Mouse (Mus musculus) testis, adult 2 months (tissue): ENCODE data around the gene Ptgds. TPM values are rescaled to one million over a fixed set of nuclear protein-coding genes. Genes with fewer than 3 reads are reported as not detected.

Source experiments
- H3K27ac ChIP-seq: fragments of 200-500 bp; 2 replicates; pipeline ENCODE4 v1.5.1; 2012; ENCODE audit warnings: low read depth, low read length; ENCODE audit not compliant: control insufficient read depth, insufficient read depth
- H3K27me3 ChIP-seq: fragments of 200-500 bp; 2 replicates; pipeline ENCODE4 v1.6.1; 2012; ENCODE audit warnings: mild to moderate bottlenecking, low read length, moderate library complexity; ENCODE audit not compliant: control insufficient read depth, insufficient read depth
- H3K36me3 ChIP-seq: fragments of 200-500 bp; 2 replicates; pipeline ENCODE4 v1.6.1; 2012; ENCODE audit warnings: mild to moderate bottlenecking, low read length; ENCODE audit not compliant: control insufficient read depth, insufficient read depth
- H3K4me1 ChIP-seq: fragments of 200-500 bp; 2 replicates; pipeline ENCODE4 v1.6.1; 2012; ENCODE audit warnings: low read length; ENCODE audit not compliant: control insufficient read depth, insufficient read depth
- H3K4me3 ChIP-seq: fragments of 200-500 bp; 2 replicates; pipeline ENCODE4 v1.5.1; 2012; ENCODE audit warnings: low read depth, mild to moderate bottlenecking, low read length, moderate library complexity, mixed read lengths; ENCODE audit not compliant: control insufficient read depth
- CTCF ChIP-seq: fragments of 200-500 bp; IDR thresholded peaks from 2 replicates; pipeline ENCODE4 v1.5.1; 2012; ENCODE audit warnings: low read depth, mild to moderate bottlenecking, inconsistent platforms, low read length, moderate library complexity; ENCODE audit not compliant: control insufficient read depth, insufficient read depth, insufficient replicate concordance
- POLR2A ChIP-seq: fragments of 200-500 bp; IDR thresholded peaks from 2 replicates; pipeline ENCODE4 v1.6.1; 2012; ENCODE audit warnings: low read depth, mild to moderate bottlenecking, inconsistent platforms, low read length, moderate library complexity; ENCODE audit not compliant: control insufficient read depth
- polyA plus RNA-seq: library from polyadenylated mRNA; depleted of rRNA; stranded (reverse); fragments of >200 nt; gene quantifications from 2 replicates; pipeline ENCODE4 v1.2.3, GENCODE M21; 2012

Ptgds gene
- polyA plus RNA-seq, 1 experiment: 311 TPM

GRCm38 (mm10) chr2:25479551-25480311 is 9.9 kb upstream of the Ptgds start:
- Histone ChIP-seq H3K27ac (peak overlapping the region; percentile 15; the same call in 1 of the 2 replicates), H3K4me3 (no peak overlapping the region), H3K27me3 (no peaks in the 10 kb centered on the region), H3K36me3 (no peaks in the 10 kb centered on the region), H3K4me1 (0 out of 2 replicates have a peak, but pooled peaks cover 3% of the 10 kb centered on the region)
- no peak for TF ChIP-seq CTCF
- 0 out of 2 replicates have a peak, but pooled peaks have one; percentile 22 for TF ChIP-seq POLR2A

GRCm38 (mm10) chr2:25477967-25478675 is 8.3 kb upstream of the Ptgds start:
- peaks cover 3% of the 10 kb centered on the region for H3K4me1 ChIP-seq
- peak overlapping the region; percentile 75 for H3K27ac ChIP-seq
- no peak for TF ChIP-seq CTCF
- TF ChIP-seq POLR2A: no peak
- H3K27me3 ChIP-seq: no peaks in the 10 kb centered on the region
- no peak overlapping the region for H3K4me3 ChIP-seq
- no peaks in the 10 kb centered on the region for H3K36me3 ChIP-seq

- H3K4me1 ChIP-seq: peaks cover 3% of the 10 kb centered on the region
- peak overlapping the region; percentile 75 for H3K27ac ChIP-seq
- H3K36me3 ChIP-seq: no peaks in the 10 kb centered on the region
- TF ChIP-seq POLR2A: no peak
- no peak for TF ChIP-seq CTCF
- no peaks in the 10 kb centered on the region for H3K27me3 ChIP-seq
- no peak overlapping the region for H3K4me3 ChIP-seq
Observed at GRCm38 (mm10) chr2:25477541-25477940, 7.7 kb upstream of the Ptgds start.

GRCm38 (mm10) chr2:25472550-25472949 is 2.7 kb upstream of the Ptgds start:
- TF ChIP-seq CTCF (no peak), POLR2A (no peak)

GRCm38 (mm10) chr2:25468962-25469915 is 607 bp downstream of the Ptgds start:
- peak overlapping the region; percentile 79 for H3K27ac ChIP-seq

More at GRCm38 (mm10) chr2:25472550-25472949, 2.7 kb upstream of the Ptgds start:
- no peaks in the 10 kb centered on the region for H3K27me3 ChIP-seq
- H3K36me3 ChIP-seq: no peaks in the 10 kb centered on the region
- no peak overlapping the region for H3K4me3 ChIP-seq
- H3K4me1 ChIP-seq: peaks cover 9% of the 10 kb centered on the region
- H3K27ac ChIP-seq: peak overlapping the region; percentile 16; the same call in 1 of the 2 replicates

GRCm38 (mm10) chr2:25467606-25468303 is 2.1 kb downstream of the Ptgds start:
- peak overlapping the region; percentile 37; the same call in 1 of the 2 replicates for H3K27ac ChIP-seq
- H3K4me1 ChIP-seq: peaks cover 9% of the 10 kb centered on the region; the same call in 1 of the 2 replicates
- H3K36me3 ChIP-seq: no peaks in the 10 kb centered on the region
- no peaks in the 10 kb centered on the region for H3K27me3 ChIP-seq
- H3K4me3 ChIP-seq: no peak overlapping the region
- TF ChIP-seq POLR2A (no peak), CTCF (no peak)

More at GRCm38 (mm10) chr2:25468962-25469915, 607 bp downstream of the Ptgds start:
- Histone ChIP-seq H3K4me1 (peaks cover 9% of the 10 kb centered on the region), H3K4me3 (no peak overlapping the region), H3K27me3 (no peaks in the 10 kb centered on the region), H3K36me3 (no peaks in the 10 kb centered on the region)
- no peak for TF ChIP-seq CTCF
- no peak for TF ChIP-seq POLR2A
